Mouse (Mus musculus): ENCODE data around the gene Tmed2. TPM values are rescaled to one million over a fixed set of nuclear protein-coding genes. Genes with fewer than 3 reads are reported as not detected.
A peak's percentile ranks its signal among the peaks of the same experiment; 100 is the strongest.
"Not testable (repeated sequence)": the region's sequence is repeated elsewhere in the genome, so short reads cannot be mapped to it uniquely, and the experiment has no call there.

Tmed2 gene
- polyA plus RNA-seq, 1 experiment: 11.7 TPM

GRCm38 (mm10) chr5:124531583-124531930, 8.9 kb upstream of the Tmed2 start:
- no peaks in the 10 kb centered on the region for H3K36me3 ChIP-seq (ENCODE audit: control insufficient read depth)
- peaks cover 55% of the 10 kb centered on the region for H3K27me3 ChIP-seq (ENCODE audit: control insufficient read depth)
- peaks cover 27% of the 10 kb centered on the region for H3K4me1 ChIP-seq (ENCODE audit: control insufficient read depth)
- H3K9me3 ChIP-seq (ENCODE audit: control insufficient read depth, low read length): peaks cover 4% of the 10 kb centered on the region; the same call in 1 of the 2 replicates
- no peak for TF ChIP-seq TAL1 (IDR thresholded peaks at IDR 0.05; ENCODE audit: low read length)
- TF ChIP-seq GATA1 (IDR thresholded peaks at IDR 0.05; ENCODE audit: low read length): no peak
- peak overlapping the region; percentile 63 for H3K4me3 ChIP-seq (replicated peaks)

DNA sequence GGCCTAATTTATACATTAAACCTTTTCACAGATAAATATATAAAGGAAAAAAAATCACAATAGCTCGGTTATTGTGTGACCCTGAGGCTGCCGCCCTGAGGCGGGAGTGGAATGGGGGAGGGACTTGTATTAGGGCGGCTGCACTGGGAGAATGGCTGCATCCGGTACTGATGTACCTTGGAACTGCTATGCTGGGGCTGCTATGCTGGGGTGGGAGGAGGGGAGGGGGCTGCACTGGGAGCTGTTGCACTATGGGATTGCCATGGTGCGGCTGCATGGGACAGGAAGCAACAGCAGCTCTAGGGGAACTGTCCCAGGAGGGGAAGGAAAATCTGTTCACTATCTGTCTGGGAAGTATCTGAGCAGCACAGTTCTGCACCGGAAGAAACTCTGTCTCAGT, 8.0 kb upstream of the Tmed2 start:
- H3K4me1 ChIP-seq (ENCODE audit: control insufficient read depth): peaks cover 32% of the 10 kb centered on the region
- H3K27me3 ChIP-seq (ENCODE audit: control insufficient read depth): peaks cover 61% of the 10 kb centered on the region
- H3K4me3 ChIP-seq (replicated peaks): no peak overlapping the region
- H3K36me3 ChIP-seq (ENCODE audit: control insufficient read depth): no peaks in the 10 kb centered on the region
- no peak for TF ChIP-seq TAL1 (IDR thresholded peaks at IDR 0.05; ENCODE audit: low read length)
- H3K9me3 ChIP-seq (ENCODE audit: control insufficient read depth, low read length): peaks cover 4% of the 10 kb centered on the region; the same call in 1 of the 2 replicates

GRCm38 (mm10) chr5:124535016-124535415, 5.5 kb upstream of the Tmed2 start:
- Histone ChIP-seq H3K27me3 (ENCODE audit: control insufficient read depth) (peaks cover 40% of the 10 kb centered on the region), H3K4me1 (ENCODE audit: control insufficient read depth) (peaks cover 36% of the 10 kb centered on the region), H3K9me3 (ENCODE audit: control insufficient read depth, low read length) (peaks cover 4% of the 10 kb centered on the region; the same call in 1 of the 2 replicates), H3K36me3 (ENCODE audit: control insufficient read depth) (no peaks in the 10 kb centered on the region), H3K4me3 (replicated peaks) (no peak overlapping the region)
- TF ChIP-seq GATA1 (IDR thresholded peaks at IDR 0.05; ENCODE audit: low read length): no peak
- no peak for TF ChIP-seq TAL1 (IDR thresholded peaks at IDR 0.05; ENCODE audit: low read length)

- Histone ChIP-seq H3K9me3 (ENCODE audit: control insufficient read depth, low read length) (no peaks in the 10 kb centered on the region), H3K4me3 (replicated peaks) (no peak overlapping the region), H3K27me3 (ENCODE audit: control insufficient read depth) (peaks cover 23% of the 10 kb centered on the region), H3K36me3 (ENCODE audit: control insufficient read depth) (peaks cover under 1% of the 10 kb centered on the region; the same call in 1 of the 2 replicates), H3K4me1 (ENCODE audit: control insufficient read depth) (peaks cover 31% of the 10 kb centered on the region)
- no peak for TF ChIP-seq GATA1 (IDR thresholded peaks at IDR 0.05; ENCODE audit: low read length)
These were observed 3.7 kb upstream of the Tmed2 start for GRCm38 (mm10) chr5:124536776-124537175.

GRCm38 (mm10) chr5:124538813-124539792, 1.4 kb upstream of the Tmed2 start:
- Histone ChIP-seq H3K4me1 (ENCODE audit: control insufficient read depth) (peaks cover 45% of the 10 kb centered on the region), H3K27me3 (ENCODE audit: control insufficient read depth) (peaks cover 6% of the 10 kb centered on the region), H3K9me3 (ENCODE audit: control insufficient read depth, low read length) (no peaks in the 10 kb centered on the region), H3K4me3 (replicated peaks) (no peak overlapping the region), H3K36me3 (ENCODE audit: control insufficient read depth) (peaks cover 23% of the 10 kb centered on the region)
- TF ChIP-seq TAL1 (IDR thresholded peaks at IDR 0.05; ENCODE audit: low read length) (no peak), GATA1 (IDR thresholded peaks at IDR 0.05; ENCODE audit: low read length) (no peak)

DNA sequence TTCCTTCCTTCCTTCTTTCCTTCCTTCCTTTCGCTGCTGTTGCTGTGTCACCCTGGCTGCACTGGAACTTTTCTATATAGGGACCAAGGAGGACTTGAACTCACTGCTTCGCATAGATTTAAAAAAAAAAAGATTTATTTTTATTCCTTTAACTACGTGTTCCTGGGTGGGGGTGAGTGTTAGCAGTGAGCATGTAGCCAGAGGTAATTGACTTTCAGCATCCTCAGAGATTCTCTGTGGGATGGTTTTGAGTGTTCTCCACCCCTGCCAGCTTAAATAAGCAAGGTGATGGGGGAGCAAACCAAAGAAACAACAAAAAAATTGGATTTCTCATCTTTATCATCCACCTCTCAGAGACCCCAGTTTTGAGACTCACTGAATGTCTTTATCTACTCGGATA, 590 bp upstream of the Tmed2 start:
- Histone ChIP-seq H3K4me3 (replicated peaks) (peak overlapping the region; percentile 97), H3K36me3 (ENCODE audit: control insufficient read depth) (peaks cover 31% of the 10 kb centered on the region), H3K9me3 (ENCODE audit: control insufficient read depth, low read length) (no peaks in the 10 kb centered on the region), H3K4me1 (ENCODE audit: control insufficient read depth) (peaks cover 44% of the 10 kb centered on the region), H3K27me3 (ENCODE audit: control insufficient read depth) (peaks cover 6% of the 10 kb centered on the region)
- TF ChIP-seq TAL1 (IDR thresholded peaks at IDR 0.05; ENCODE audit: low read length) (no peak), GATA1 (IDR thresholded peaks at IDR 0.05; ENCODE audit: low read length) (no peak)

DNA sequence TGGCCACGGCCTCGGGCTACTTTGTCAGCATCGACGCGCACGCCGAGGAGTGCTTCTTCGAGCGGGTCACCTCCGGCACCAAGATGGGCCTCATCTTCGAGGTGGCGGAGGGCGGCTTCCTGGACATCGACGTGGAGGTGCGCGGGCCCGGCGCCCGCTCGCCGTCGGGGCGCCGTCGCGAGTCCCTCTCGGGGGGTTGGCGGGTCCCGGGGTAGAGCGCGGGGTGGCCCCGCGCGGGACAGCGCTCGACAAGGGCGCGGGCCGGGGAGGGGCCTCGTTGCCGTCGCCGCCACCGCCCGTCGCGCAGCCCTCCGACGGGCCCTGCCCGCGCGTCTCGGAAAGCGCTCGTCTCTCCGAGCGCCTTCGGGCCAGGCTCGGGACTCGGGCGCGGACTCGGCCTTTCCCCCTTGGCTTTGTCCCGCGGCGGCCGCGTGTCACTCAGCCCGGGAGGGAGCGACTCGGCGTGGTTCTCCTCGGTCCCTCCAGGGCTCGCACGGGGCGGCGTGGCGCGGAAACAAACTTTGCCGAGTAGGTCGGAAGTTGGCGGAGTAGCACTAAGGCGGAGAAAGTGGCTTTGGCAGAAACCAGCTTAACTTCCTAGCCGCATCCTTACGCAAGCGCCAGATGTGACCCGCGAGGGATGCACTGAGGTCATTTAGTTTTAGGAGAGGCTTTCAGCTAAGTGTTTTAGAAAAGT, 558 bp downstream of the Tmed2 start:
- H3K27me3 ChIP-seq (ENCODE audit: control insufficient read depth): peaks cover 6% of the 10 kb centered on the region
- H3K9me3 ChIP-seq (ENCODE audit: control insufficient read depth, low read length): no peaks in the 10 kb centered on the region
- H3K36me3 ChIP-seq (ENCODE audit: control insufficient read depth): peaks cover 43% of the 10 kb centered on the region
- H3K4me3 ChIP-seq (replicated peaks): peak overlapping the region; percentile 97
- H3K4me1 ChIP-seq (ENCODE audit: control insufficient read depth): peaks cover 40% of the 10 kb centered on the region
- TF ChIP-seq TAL1 (IDR thresholded peaks at IDR 0.05; ENCODE audit: low read length) (no peak), GATA1 (IDR thresholded peaks at IDR 0.05; ENCODE audit: low read length) (no peak)

- Histone ChIP-seq H3K4me3 (replicated peaks) (peak overlapping the region; percentile 97), H3K27me3 (ENCODE audit: control insufficient read depth) (peaks cover 6% of the 10 kb centered on the region), H3K9me3 (ENCODE audit: control insufficient read depth, low read length) (no peaks in the 10 kb centered on the region), H3K36me3 (ENCODE audit: control insufficient read depth) (peaks cover 48% of the 10 kb centered on the region), H3K4me1 (ENCODE audit: control insufficient read depth) (peaks cover 44% of the 10 kb centered on the region)
- TF ChIP-seq GATA1 (IDR thresholded peaks at IDR 0.05; ENCODE audit: low read length): no peak
- no peak for TF ChIP-seq TAL1 (IDR thresholded peaks at IDR 0.05; ENCODE audit: low read length)
These were observed 1.1 kb downstream of the Tmed2 start for GRCm38 (mm10) chr5:124541602-124541973.

- H3K9me3 ChIP-seq (ENCODE audit: control insufficient read depth, low read length); H3K4me3 ChIP-seq (replicated peaks); H3K27me3 ChIP-seq (ENCODE audit: control insufficient read depth): not testable (repeated sequence)
- H3K36me3 ChIP-seq (ENCODE audit: control insufficient read depth): peaks cover 57% of the 10 kb centered on the region
- H3K4me1 ChIP-seq (ENCODE audit: control insufficient read depth): peaks cover 30% of the 10 kb centered on the region
These were observed 10.2 kb downstream of the Tmed2 start for GRCm38 (mm10) chr5:124550737-124551136.

DNA sequence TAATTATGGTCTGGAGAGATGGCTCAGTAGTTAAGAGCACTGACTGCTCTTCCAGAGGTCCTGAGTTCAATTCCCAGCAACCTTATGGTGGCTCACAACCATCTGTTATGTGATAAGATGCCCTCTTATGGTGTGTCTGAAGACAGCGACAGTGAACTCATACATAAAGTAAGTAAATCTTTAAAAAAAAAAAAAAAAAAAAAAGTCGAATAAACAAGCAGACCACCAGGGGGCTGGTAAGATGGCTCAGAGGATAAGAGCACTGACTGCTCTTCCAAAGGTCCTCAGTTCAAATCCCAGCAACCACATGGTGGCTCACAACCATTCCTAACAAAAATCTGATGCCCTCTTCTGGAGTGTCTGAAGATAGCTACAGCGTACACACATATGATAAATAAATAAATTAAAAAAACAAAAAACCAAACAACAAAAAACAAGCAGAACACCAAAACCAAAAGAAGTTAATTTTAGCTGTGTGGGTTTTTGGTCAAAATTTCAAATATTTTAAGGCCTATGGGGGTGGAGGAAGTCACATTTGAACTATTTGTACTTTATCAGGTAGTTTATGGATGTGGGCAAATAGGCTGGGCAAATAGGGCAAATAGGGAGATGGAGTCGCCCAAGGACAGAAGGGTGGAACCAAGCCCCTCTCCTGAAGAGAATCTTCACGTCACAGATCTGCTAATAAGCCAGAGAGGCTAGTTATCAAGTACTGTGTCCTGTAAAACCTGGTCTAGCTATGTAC, 11.0 kb downstream of the Tmed2 start:
- H3K27me3 ChIP-seq (ENCODE audit: control insufficient read depth); H3K9me3 ChIP-seq (ENCODE audit: control insufficient read depth, low read length): not testable (repeated sequence)
- Histone ChIP-seq H3K4me1 (ENCODE audit: control insufficient read depth) (peaks cover 26% of the 10 kb centered on the region), H3K36me3 (ENCODE audit: control insufficient read depth) (peaks cover 56% of the 10 kb centered on the region), H3K4me3 (replicated peaks) (peak overlapping the region; percentile 100)
